Mouse (Mus musculus) spleen, postnatal 14 days (tissue): ENCODE measurements around the gene Cd300lg.
A peak's percentile ranks its signal among the peaks of the same experiment; 100 is the strongest.

Experiments
- DNase-seq, 2 experiments: peaks; one replicate each; pipeline ENCODE4 v3.0.0; 2021 to 2022; ENCODE audit warnings: low spot score in 2 of 2

The Cd300lg gene

GRCm38 (mm10) chr11:102025991-102026660 is 15.2 kb upstream of the Cd300lg start:
- DNase-seq = no peak

GRCm38 (mm10) chr11:102026694-102027360 is 14.5 kb upstream of the Cd300lg start:
- DNase-seq = no peak

- DNase-seq = no peak
Observed at GRCm38 (mm10) chr11:102027361-102028017, 13.8 kb upstream of the Cd300lg start.

- no peak for DNase-seq
Observed at GRCm38 (mm10) chr11:102028087-102028816, 13.1 kb upstream of the Cd300lg start, which contains the start of gene Mpp3. Gene Mpp3, minus strand, starts transcription at chr11:102028461.

GRCm38 (mm10) chr11:102029304-102029703 is 12.0 kb upstream of the Cd300lg start:
- DNase-seq = no peak

- no peak for DNase-seq
Observed at GRCm38 (mm10) chr11:102029966-102030365, 11.3 kb upstream of the Cd300lg start.

- no peak for DNase-seq
Observed at GRCm38 (mm10) chr11:102031149-102031548, 10.2 kb upstream of the Cd300lg start.

- DNase-seq = no peak
Observed at GRCm38 (mm10) chr11:102033055-102033591, 8.2 kb upstream of the Cd300lg start.

GRCm38 (mm10) chr11:102034887-102035286 is 6.4 kb upstream of the Cd300lg start:
- no peak for DNase-seq

- no peak for DNase-seq
Observed at GRCm38 (mm10) chr11:102035456-102035960, 5.8 kb upstream of the Cd300lg start.

- DNase-seq = no peak
Observed at GRCm38 (mm10) chr11:102036336-102036735, 5.0 kb upstream of the Cd300lg start.

- no peak for DNase-seq
Observed at GRCm38 (mm10) chr11:102037789-102038188, 3.5 kb upstream of the Cd300lg start.

GRCm38 (mm10) chr11:102039487-102040137 is 1.7 kb upstream of the Cd300lg start:
- no peak for DNase-seq

GRCm38 (mm10) chr11:102040138-102040524 is 1.2 kb upstream of the Cd300lg start:
- DNase-seq = peak; percentile 48 to 70

GRCm38 (mm10) chr11:102040646-102041045 is 663 bp upstream of the Cd300lg start:
- no peak for DNase-seq

- DNase-seq = no peak
Observed at GRCm38 (mm10) chr11:102042971-102043370, 1.7 kb downstream of the Cd300lg start.

GRCm38 (mm10) chr11:102043381-102043780 is 2.1 kb downstream of the Cd300lg start:
- no peak for DNase-seq

- no peak for DNase-seq
Observed at GRCm38 (mm10) chr11:102044691-102045212, 3.4 kb downstream of the Cd300lg start.

GRCm38 (mm10) chr11:102046607-102047006 is 5.3 kb downstream of the Cd300lg start:
- no peak for DNase-seq

GRCm38 (mm10) chr11:102049875-102050482 is 8.7 kb downstream of the Cd300lg start:
- no peak for DNase-seq
